Mouse (Mus musculus) lung, embryonic 14.5 days (tissue): ENCODE measurements at regions not wholly inside any gene's neighbourhood (a gene's known extent, or its start where the extent isn't known, plus 50 kb on each side); places are given as distances from the start of the nearest gene placed in this dataset.
A peak's percentile ranks its signal among the peaks of the same experiment; 100 is the strongest.

Source experiments
- ATAC-seq: fragments of 200-750 bp; cut with Nextera tagmentation; 2 replicates; pipeline ENCODE4 v1.8.0; 2017; ENCODE audit warnings: mild to moderate bottlenecking, moderate TSS enrichment, moderate library complexity; ENCODE audit not compliant: insufficient read depth
- DNase-seq: peaks from one replicate; pipeline ENCODE4 v3.0.0-alpha.2; 2015
- H3K27ac ChIP-seq: fragments of 300-500 bp; sonication (generic); 2 replicates; pipeline ENCODE4 v1.5.1; 2014; ENCODE audit warnings: low read depth, mild to moderate bottlenecking, moderate library complexity
- H3K27me3 ChIP-seq: fragments of 300-500 bp; sonication (generic); 2 replicates; pipeline ENCODE4 v1.6.1; 2014; ENCODE audit warnings: low read length, control low read depth; ENCODE audit not compliant: insufficient read depth
- H3K36me3 ChIP-seq: fragments of 300-500 bp; sonication (generic); 2 replicates; pipeline ENCODE4 v1.6.1; 2014; ENCODE audit warnings: control low read depth; ENCODE audit not compliant: insufficient read depth
- H3K4me1 ChIP-seq: fragments of 300-500 bp; sonication (generic); 2 replicates; pipeline ENCODE4 v1.6.1; 2014; ENCODE audit warnings: antibody characterized with exemption, control low read depth; ENCODE audit not compliant: insufficient read depth
- H3K4me2 ChIP-seq: fragments of 300-500 bp; sonication (generic); 2 replicates; pipeline ENCODE4 v1.6.1; 2014; ENCODE audit warnings: mild to moderate bottlenecking
- H3K4me3 ChIP-seq: fragments of 300-500 bp; sonication (generic); 2 replicates; pipeline ENCODE4 v1.5.1; 2014; ENCODE audit warnings: low read depth, low read length
- H3K9ac ChIP-seq: fragments of 300-500 bp; sonication (generic); 2 replicates; pipeline ENCODE4 v1.6.1; 2014
- H3K9me3 ChIP-seq: fragments of 300-500 bp; sonication (generic); 2 replicates; pipeline ENCODE4 v1.6.1; 2016; ENCODE audit warnings: low read depth, low read length, control low read depth
- CTCF ChIP-seq: IDR thresholded peaks from 2 replicates; pipeline ENCODE4 v1.5.1; 2016; ENCODE audit warnings: antibody characterized with exemption, low read depth
- WGBS: fragments of 180-500 bp; shearing (Covaris S2); extraction: QIAGEN DNeasy Blood & Tissue Kit; methylation state at CpG from one replicate; pipeline ENCODE4 v1.1.7; 2014; 5-methylcytosine and 5-hydroxymethylcytosine counted together

DNA sequence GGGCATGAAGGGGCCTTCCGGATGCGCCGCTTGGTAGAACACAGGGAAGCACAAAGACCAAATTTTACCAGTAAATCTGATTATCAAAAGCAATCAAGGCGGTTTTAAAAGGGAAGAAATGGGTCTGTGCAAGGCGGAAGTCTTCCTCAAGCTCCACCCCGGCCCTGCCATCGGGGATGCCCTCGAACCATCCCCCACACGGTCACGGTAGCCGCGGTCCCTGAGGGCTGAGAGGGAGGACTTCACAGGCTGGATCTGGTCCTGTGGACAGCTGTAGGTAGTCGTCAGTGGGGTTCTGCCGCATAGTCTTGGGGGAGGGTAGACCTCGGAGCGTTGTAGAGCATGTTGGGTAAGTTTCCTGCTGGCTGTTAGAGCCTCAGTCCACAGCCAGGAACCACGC, 104.9 kb downstream of the Tpra1 start:
- no peak for ATAC-seq
- H3K27ac ChIP-seq, result no peak overlapping the region
- no peaks in the 10 kb centered on the region for H3K27me3 ChIP-seq
- no peak overlapping the region for H3K4me3 ChIP-seq
- H3K9ac ChIP-seq, result no peak overlapping the region
- no peak for TF ChIP-seq CTCF
- DNase-seq, result peak; percentile 34
- no peak overlapping the region for H3K4me2 ChIP-seq
- WGBS, result 46% methylated on average over 17 of the region's 17 CpGs
- H3K36me3 ChIP-seq, result no peaks in the 10 kb centered on the region
- H3K9me3 ChIP-seq, result no peaks in the 10 kb centered on the region
- H3K4me1 ChIP-seq, result peaks cover 22% of the 10 kb centered on the region

DNA sequence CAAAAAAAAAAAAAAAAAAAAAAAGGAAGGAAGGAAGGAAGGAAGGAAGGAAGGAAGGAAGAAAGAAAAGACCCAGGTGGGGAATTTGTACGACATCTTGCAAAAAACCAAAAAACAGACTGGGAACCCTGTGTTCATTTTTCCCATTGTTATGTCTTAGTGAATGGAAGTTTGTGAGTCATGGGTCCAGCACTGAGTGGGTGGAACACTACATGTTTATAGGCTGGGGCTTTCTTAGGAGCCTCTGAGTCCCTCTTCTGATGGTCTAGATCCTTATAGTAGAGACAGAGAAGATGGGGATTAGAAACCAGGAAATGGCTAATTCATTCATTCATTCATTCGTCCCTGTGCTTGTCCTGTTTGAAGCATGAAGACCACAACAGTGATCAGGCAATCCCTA, 105.5 kb downstream of the Tpra1 start:
- Histone ChIP-seq H3K27me3 (no peaks in the 10 kb centered on the region), H3K9me3 (no peaks in the 10 kb centered on the region), H3K36me3 (no peaks in the 10 kb centered on the region), H3K4me2 (no peak overlapping the region), H3K4me1 (peaks cover 22% of the 10 kb centered on the region), H3K27ac (no peak overlapping the region), H3K4me3 (no peak overlapping the region), H3K9ac (no peak overlapping the region)
- 74% methylated on average over 2 of the region's 2 CpGs for WGBS
- DNase-seq, result no peak
- no peak for TF ChIP-seq CTCF
- no peak for ATAC-seq

DNA sequence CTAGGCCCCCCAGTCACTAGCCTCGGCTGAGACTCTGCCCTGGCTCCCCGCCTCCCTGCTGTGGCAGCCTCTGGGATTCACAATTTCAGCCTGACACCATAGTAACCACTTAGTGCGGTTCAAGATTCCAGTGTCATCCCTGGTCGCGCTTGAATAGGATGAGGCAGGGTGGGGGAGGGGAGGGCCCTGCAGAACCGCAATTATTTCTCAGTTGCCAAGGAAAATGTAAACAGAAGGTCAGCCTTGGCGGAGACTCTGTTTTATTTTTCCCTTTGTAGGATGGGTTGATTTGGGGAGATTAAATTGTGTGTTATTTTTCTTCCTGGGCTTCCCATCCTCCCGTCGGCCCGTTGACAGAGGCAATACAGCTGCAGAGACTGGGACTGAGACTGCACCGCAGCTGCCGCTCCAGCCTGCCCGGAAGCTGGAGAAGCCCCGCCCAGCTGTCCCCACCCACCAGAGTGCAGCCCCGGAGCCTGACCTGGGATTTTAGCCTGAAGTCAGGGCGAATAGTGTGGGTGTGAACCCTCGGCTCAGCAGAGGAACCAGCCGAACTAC, 106.6 kb downstream of the Tpra1 start:
- H3K27me3 ChIP-seq, result no peaks in the 10 kb centered on the region
- peak; percentile 94 for DNase-seq
- ATAC-seq, result peak; percentile 93
- H3K27ac ChIP-seq, result peak overlapping the region; percentile 65
- H3K36me3 ChIP-seq, result no peaks in the 10 kb centered on the region
- peak overlapping the region; percentile 15; the same call in 1 of the 2 replicates for H3K4me3 ChIP-seq
- H3K9me3 ChIP-seq, result no peaks in the 10 kb centered on the region
- H3K4me1 ChIP-seq, result peaks cover 15% of the 10 kb centered on the region
- TF ChIP-seq CTCF, result no peak
- 0 out of 2 replicates have a peak overlapping the region, but pooled peaks have one; percentile 3 for H3K9ac ChIP-seq
- under 1% methylated on average over 18 of the region's 18 CpGs for WGBS
- peak overlapping the region; percentile 55 for H3K4me2 ChIP-seq

DNA sequence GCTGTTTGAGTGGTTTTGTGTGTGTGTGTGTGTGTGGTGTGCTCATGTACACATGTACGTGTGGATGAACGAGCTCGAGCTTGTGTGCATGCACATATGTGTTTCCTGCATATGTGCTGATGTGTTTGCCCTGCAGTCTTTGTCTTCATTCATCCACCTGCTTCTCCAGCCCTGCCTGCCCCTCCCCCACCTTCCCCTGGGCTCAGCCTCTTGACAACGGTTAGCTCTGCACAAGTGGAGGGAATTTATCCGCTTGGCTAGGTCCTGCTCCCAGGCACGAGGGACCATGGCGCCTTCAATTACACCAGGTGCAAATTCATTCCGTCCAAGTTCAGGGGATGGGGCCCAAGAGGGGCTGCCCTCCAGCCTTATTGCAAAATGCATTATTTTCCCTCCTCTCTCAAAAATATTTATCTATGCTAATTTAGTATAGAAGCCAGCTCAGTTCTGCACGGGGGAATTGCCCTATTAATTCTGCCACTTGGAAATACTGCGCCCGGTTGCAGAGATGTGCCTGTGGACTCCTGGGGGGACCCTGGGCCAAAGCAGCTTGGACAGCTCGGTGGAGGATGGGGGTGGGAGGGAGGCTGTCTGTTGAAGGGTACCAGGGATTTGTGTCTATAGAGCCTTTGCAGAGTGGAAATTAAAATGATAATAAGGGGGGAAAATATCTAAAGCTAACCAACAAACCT, 111.1 kb downstream of the Tpra1 start:
- peaks cover 11% of the 10 kb centered on the region for H3K4me1 ChIP-seq
- no peak overlapping the region for H3K4me2 ChIP-seq
- WGBS, result 40% methylated on average over 12 of the region's 12 CpGs
- no peak overlapping the region for H3K4me3 ChIP-seq
- no peak for TF ChIP-seq CTCF
- no peak for ATAC-seq
- no peak overlapping the region for H3K27ac ChIP-seq
- H3K9me3 ChIP-seq, result no peaks in the 10 kb centered on the region
- no peak for DNase-seq
- H3K36me3 ChIP-seq, result no peaks in the 10 kb centered on the region
- H3K9ac ChIP-seq, result no peak overlapping the region
- no peaks in the 10 kb centered on the region for H3K27me3 ChIP-seq

- DNase-seq (no peak), ATAC-seq (no peak)
- 56% methylated on average over 8 of the region's 8 CpGs for WGBS
- Histone ChIP-seq H3K4me2 (no peak overlapping the region), H3K36me3 (no peaks in the 10 kb centered on the region), H3K27ac (no peak overlapping the region), H3K4me3 (no peak overlapping the region), H3K27me3 (no peaks in the 10 kb centered on the region), H3K9me3 (no peaks in the 10 kb centered on the region), H3K9ac (no peak overlapping the region), H3K4me1 (peaks cover 6% of the 10 kb centered on the region)
- no peak for TF ChIP-seq CTCF
Observed at GRCm38 (mm10) chr6:89013690-89014061, 111.6 kb downstream of the Tpra1 start.

DNA sequence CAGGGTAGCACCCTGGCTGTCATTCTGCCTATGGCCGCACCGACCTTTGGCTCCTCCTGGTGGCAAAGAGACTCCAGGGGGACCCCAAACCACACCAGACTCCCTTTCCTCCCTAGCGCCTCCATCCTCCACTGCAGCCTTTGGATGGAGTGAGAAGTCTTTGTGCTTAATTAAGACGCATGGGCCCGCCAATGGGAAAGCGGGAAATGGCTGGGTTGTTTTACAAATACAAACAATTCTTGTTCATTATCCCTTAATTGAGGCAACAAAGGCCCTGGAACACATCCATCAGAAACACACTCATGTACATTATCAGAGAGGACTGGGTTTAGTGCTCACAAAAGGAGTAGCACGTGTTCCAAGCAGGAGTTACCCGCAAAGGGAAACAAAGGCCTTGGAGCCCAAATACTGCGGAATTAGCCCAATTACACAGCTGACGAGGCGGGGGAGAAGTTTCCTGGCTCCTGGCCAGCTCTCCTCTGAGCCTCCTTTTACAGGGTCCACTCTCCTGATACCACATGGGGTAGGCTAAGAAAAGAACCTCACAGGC, 122.1 kb downstream of the Tpra1 start:
- peak; percentile 27 for DNase-seq
- WGBS, result 34% methylated on average over 11 of the region's 11 CpGs

DNA sequence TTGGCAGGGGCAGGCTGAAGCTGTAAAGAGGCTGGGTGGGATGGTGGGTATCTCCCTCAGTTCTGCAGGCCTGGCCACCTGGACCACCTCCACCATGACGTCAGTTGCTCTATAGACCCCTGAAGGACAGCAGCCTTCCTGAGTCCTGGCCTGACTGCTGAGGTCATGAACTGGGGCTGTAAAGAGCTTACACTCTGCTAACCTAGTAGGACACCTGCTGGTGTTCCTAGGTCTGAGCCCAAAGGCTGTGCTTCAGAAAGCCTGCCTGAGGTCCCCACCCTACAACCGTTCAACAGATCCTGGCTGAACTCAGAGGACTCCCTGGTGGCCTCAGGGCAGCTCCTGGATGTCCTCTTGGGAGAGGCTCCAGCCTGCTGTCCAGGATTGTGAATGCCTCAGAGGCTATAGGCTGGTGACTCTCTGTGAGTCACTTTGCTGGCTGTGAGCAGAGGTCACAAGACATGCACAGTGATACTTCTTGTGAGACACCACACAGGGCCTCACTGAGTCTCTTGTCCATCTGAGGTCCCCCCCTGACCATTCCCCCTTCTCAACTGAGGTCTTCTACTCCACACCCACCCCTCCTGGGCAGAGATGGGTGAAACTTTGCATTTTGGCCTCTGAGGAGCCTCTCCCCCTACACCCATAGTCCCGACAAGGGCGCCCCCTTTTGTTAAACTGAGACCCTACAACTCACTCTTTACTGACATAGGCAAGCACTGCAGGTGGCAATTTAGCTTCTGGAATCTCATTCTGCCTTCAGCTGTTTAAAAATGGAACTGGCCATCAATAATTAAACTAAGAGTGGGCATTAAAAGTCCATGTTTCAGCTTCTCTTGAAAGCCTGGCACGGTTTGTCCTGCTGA, 131.6 kb downstream of the Tpra1 start:
- no peak overlapping the region for H3K9ac ChIP-seq
- H3K4me3 ChIP-seq, result no peak overlapping the region
- no peak overlapping the region for H3K27ac ChIP-seq
- no peaks in the 10 kb centered on the region for H3K9me3 ChIP-seq
- no peaks in the 10 kb centered on the region for H3K36me3 ChIP-seq
- no peaks in the 10 kb centered on the region for H3K4me1 ChIP-seq
- H3K27me3 ChIP-seq, result no peaks in the 10 kb centered on the region
- WGBS, result 39% methylated on average over 5 of the region's 5 CpGs
- no peak for DNase-seq
- no peak overlapping the region for H3K4me2 ChIP-seq
- ATAC-seq, result no peak
- TF ChIP-seq CTCF, result no peak

More for the DNA sequence above, 122.1 kb downstream of the Tpra1 start:
- peak; percentile 54 for TF ChIP-seq CTCF
- no peaks in the 10 kb centered on the region for H3K9me3 ChIP-seq
- no peak overlapping the region for H3K27ac ChIP-seq
- no peaks in the 10 kb centered on the region for H3K4me1 ChIP-seq
- H3K4me2 ChIP-seq, result no peak overlapping the region
- H3K9ac ChIP-seq, result no peak overlapping the region
- no peak overlapping the region for H3K4me3 ChIP-seq
- ATAC-seq, result no peak
- H3K27me3 ChIP-seq, result no peaks in the 10 kb centered on the region
- H3K36me3 ChIP-seq, result no peaks in the 10 kb centered on the region
